Mouse (Mus musculus): ENCODE data around the gene Syngr4.
"Not testable (repeated sequence)": the region's sequence is repeated elsewhere in the genome, so short reads cannot be mapped to it uniquely, and the experiment has no call there.

Syngr4 gene

DNA sequence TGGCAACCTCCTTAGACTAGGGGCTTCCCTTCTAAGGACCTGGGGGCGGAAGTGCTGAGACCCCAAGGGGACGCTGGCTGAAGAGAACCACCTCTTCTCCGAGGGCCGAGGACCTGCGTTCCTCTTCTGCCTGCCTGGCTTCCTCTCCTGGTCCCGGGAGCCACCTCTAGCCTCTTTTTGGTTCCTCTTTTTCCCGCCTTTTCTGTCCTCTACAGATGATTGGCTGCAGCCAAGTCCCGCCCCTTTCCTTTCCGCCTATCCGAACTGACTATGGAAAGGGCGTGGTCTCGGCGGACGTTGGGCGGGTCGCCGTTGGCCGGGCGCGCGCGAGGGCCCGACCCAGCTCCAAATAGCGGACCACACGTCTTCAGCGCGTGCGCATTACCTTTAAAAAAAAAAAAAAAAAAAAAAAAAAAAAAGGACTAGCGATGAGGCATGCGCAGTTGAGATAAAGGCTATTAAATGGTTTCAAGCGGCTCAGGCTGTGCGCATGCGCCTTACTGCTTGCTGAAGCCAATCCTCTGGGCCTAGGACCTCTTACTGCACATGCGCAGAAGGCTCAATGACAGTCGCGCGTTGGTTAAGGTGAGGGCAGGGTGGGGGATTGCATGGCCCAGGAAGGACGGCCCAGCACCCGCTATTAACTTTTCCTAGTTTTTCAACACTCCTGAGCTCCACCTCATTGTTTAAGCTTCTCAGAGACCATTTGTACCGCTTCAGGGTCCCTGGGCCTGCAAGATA lies at the start of gene Syngr4, which contains the start of gene Tmem143:
Syngr4 (minus strand) TSS at position 198 of the 741 bp plus-strand sequence.
Tmem143 (plus strand) TSS at position 425 of the 741 bp plus-strand sequence.
- peak; percentile 93 to 96 for DNase-seq (ENCODE audit: low spot score in 2 of 2)

DNA sequence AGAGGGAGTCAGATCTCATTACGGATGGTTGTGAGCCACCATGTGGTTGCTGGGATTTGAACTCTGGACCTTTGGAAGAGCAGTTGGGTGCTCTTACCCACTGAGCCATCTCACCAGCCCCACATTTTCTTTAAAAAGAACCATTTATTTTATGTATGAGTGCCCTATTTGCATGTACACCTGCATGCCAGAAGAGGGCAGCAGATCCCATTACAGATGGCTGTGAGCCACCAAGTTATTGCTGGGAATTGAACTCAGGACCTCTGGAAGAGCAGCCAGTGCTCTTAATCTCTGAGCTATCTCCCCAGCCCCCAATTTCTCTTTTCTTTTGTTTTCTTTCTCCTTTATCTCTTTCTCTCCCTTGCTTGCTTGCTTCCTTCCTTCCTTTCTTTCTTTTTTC lies 46.8 kb upstream of the Syngr4 start:
- not testable (repeated sequence) for DNase-seq (ENCODE audit: low spot score in 2 of 2)

DNA sequence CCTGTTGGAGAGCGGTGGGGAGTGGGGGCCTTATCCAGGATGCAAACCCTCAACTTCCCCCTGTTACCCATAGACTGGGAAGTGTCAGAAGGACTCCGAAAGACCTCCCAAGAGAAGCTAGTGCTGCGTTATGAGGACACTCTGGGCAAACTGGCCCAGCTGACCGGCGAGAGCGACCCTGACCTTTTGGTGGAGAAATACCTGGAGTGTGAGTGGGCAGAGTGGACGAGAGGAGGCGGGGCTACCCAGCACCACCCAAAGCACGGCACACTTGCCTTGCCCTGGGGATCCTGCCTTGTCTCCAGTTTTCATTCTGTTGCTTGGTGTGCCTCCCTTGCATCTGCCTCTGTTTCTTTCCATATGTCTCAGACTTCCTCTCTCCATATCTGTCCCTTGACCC lies 45.5 kb upstream of the Syngr4 start:
- no peak for DNase-seq (ENCODE audit: low spot score in 2 of 2)

DNA sequence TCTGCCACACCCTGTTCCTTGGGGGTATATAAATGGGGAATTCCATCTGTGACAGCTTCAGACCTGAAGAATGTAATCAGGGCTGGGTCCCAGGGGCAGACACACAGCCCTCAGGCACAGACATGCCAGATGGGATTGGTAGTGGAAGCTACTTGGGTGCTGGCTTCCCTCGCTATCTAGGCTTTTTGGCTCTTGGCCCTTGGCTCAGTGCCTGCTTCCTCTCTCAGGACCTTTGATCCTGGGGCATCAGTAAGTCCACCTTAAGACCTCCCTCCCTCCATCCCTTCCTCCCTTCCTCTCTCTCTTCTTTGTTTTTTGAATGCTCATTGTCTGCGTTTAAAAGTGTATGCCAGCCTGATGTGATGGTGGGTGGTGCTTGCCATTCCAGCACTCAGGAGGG lies 43.3 kb upstream of the Syngr4 start:
- no peak for DNase-seq (ENCODE audit: low spot score in 2 of 2)

DNA sequence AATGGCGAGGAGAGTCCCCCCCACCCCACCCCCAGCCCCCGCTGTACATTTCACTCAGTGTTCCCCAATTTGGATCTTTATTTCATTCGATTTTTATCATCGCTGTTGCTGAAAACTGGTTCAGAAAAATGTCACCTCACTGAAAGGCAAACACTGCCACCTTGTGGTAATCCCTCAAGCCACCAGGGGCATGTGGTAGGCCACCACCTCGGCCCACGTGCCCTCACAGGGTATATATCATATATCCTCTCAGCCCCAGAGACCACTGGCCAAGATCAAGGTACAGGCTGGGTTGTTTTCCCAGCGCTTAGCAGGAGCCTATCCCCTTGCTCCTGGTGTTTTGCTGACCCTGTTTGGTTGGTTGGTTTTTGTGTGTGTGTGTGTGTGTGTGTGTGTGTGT lies 38.6 kb upstream of the Syngr4 start:
- DNase-seq (ENCODE audit: low spot score in 2 of 2) = peak; percentile 40 to 50

DNA sequence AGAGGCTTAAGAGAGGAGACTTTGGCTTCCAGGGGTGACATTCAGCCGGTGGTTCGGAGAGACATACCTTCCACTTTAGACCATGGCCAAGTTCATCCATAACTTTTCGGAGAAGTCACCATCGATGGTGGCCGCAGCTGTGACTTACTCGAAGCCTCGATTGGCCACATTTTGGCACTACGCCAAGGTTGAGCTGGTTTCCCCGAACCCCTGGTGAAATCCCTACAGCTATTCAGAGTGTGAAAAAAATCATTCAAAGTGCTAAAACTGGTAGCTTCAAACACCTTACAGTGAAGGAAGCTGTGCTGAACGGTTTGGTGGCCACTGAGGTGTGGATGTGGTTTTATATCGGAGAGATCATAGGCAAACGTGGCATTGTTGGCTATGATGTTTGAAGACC lies 37.3 kb upstream of the Syngr4 start:
- not testable (repeated sequence) for DNase-seq (ENCODE audit: low spot score in 2 of 2)

DNA sequence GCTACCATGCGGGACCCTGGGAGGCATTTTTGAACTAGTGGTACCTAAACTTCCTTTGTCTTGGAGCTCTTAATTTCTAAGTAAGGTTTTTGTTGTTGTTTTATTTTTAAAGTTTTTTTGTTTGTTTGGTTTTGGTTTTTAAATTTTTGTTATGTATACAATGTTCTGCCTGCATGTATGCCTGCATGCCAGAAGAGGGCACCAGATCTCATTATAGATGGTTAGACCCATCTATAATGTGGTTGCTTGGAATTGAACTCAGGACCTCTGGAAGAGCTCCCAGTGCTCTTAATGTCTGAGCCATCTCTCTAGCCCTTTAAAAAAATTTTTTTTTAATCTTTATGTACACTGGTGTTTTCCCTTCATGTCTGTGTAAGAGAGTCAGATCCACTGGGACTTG lies 33.2 kb upstream of the Syngr4 start:
- no peak for DNase-seq (ENCODE audit: low spot score in 2 of 2)

GRCm38 (mm10) chr7:45928626-45929295 lies 32.2 kb upstream of the Syngr4 start:
- no peak for DNase-seq (ENCODE audit: low spot score in 2 of 2)

DNA sequence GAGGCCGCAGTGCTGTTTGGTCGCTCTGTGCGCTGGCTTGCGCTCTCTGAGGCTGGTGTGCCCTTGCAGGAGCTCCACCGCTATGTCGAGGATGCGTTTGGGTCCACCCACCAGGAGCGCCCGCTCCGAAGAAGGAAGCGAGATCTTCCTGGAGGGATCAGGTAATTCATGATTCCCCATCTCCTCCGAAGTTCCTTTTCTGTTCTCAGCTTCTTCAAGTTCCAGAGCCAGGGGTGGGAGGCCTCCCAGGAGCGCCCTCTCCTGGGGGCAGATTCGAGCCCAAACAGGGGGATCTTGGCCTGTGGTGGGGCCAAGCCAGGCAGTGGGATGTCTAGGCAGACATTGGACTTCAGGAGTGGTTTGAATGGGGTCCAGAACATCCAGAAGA lies 27.9 kb upstream of the Syngr4 start:
- no peak for DNase-seq (ENCODE audit: low spot score in 2 of 2)

DNA sequence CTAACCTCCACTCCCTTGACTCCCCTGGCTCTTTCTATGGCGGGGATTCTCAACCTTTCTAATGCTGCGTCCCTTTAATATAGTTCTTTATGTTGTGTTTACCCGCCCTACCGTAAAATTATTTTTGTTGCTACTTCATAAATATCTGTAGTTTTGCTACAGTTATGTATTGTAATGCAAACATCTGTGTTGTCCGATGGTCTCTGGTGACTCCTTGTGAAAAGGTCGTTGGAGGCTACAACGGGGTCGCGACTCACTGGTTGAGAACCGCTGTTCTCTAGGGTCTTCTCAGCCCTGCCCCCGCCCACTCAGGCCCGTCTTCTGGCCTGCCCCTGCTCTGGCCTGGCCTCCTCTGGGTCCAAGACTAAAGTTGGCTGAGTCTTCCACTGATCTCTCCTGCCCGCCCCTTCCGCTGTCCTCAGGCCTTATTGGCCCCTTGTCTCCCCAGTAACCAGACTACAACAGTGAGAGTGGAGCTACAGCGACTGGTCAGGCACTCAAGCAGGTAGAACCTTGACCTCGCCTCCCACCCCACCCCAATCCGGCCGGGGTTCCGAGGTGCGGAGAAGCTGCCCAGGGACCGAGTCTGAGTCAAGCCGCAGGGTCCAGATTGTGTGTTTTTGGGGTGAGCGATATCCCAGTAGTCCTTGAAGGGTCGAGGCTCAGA lies 27.4 kb upstream of the Syngr4 start, which contains the start of gene Ccdc114:
Ccdc114 (plus strand) TSS at position 311 of the 667 bp plus-strand sequence.
- no peak for DNase-seq (ENCODE audit: low spot score in 2 of 2)

- DNase-seq (ENCODE audit: low spot score in 2 of 2) = peak; percentile 92 to 96
These were observed 26.6 kb upstream of the Syngr4 start for GRCm38 (mm10) chr7:45922928-45923761.

GRCm38 (mm10) chr7:45921950-45922600 lies 25.6 kb upstream of the Syngr4 start:
- DNase-seq (ENCODE audit: low spot score in 2 of 2) = no peak

DNA sequence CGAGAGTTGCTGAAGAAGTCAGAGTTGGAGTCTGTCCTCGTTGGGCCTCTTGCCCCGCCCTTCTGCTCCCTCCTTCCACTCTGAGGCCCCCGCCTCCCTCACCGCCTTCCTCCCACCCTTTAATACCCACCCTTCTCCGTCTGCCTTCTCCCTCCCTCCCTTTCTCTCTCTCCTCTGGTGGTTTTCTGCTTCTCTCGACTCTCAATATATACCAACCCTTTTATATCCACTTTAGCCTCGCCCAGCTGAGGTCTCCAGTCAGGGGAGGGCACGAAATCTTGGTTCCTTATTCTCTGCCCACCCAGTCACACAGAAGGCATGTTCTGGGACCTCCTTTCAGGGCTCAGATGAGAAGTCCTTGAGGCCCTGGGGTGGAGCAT lies 24.7 kb upstream of the Syngr4 start, which contains the start of gene Emp3:
Emp3 (minus strand) TSS at position 163 of the 380 bp plus-strand sequence.
- DNase-seq (ENCODE audit: low spot score in 2 of 2) = no peak

DNA sequence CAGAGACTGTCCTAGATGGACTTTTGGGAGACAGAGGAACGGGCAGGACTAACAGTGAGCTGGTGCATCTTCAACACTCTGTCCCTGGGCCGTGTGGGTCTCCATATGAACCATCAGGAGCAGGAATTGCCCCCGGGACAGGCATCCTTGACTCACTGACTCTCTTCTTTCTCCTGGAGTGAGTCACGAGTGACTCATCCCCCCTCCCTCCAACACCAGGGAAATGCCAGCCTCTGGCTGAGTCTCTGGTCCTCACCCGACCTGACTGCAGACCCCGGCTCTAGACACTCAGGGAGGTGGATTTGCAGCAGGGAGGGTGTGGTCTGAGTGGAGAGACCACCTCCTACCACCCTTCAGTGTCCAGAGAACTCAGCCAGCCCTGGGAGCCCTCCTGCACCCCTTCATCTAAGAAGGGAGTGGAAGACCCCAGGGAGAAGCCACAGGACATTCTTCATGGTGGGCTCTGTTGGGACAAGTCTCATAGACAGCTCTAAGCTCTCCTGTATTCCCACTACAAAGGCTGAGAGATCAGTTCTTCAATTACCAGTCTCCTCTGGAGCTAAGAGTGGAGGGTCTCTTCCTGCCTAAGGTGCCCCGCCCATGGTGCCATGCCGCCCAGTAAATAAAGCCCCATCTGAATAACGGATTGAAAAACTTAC lies 24.2 kb upstream of the Syngr4 start:
- DNase-seq (ENCODE audit: low spot score in 2 of 2) = no peak

DNA sequence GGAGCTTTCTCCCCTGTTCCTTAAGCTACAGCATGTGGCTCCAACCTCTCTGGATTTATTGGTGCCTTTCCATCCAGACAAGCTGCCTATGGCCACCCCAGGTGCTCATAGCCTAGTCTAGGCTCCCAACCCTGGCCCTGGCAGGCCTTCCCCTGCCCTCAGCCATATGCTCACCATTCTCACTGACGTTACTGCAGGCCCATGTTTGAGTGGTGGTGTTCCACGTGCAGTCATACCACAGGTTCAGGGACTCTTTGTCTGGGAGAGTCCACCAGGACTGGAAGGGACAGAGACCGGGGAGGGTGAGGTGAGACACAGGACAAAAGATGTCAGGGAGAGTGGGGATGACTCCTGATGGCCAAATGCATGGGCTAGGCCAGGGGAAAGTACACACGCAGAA lies 23.2 kb upstream of the Syngr4 start:
- no peak for DNase-seq (ENCODE audit: low spot score in 2 of 2)

DNA sequence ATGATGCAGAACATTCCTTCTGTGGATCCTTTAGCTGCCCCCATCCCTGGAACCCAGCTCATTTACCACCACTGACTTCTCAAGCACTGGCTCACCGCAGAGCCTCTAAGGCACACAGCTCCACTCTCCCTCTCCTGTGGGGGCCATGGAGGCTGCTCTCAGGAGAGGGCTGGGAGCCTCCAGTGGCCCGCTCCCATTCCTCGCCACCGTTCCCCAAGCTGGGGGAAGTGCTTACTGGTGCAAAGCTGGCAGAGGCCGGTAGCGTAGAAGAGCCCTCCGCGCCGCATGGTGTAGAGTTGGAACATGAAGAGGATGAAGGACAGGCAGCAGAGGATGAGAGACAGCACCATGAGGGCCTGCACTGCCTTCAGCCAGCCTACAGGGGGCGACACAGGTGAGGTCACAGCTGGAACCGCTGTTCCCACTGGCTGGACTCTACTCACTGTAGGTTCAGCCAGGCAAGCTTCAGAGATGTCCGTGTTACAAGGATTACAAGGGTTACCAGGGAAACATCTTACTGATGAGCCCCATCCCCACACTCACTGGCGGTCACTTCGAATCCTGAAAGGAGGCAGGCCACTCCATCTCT lies 22.7 kb upstream of the Syngr4 start:
- DNase-seq (ENCODE audit: low spot score in 2 of 2) = no peak

- no peak for DNase-seq (ENCODE audit: low spot score in 2 of 2)
These were observed 21.4 kb upstream of the Syngr4 start for GRCm38 (mm10) chr7:45917926-45918325.

GRCm38 (mm10) chr7:45917004-45917704 lies 20.6 kb upstream of the Syngr4 start:
- DNase-seq (ENCODE audit: low spot score in 2 of 2) = no peak
